Mouse (Mus musculus) MN1 (cell line): ENCODE data around the gene Hmgcr.
"Not testable (repeated sequence)": the region's sequence is repeated elsewhere in the genome, so short reads cannot be mapped to it uniquely, and the experiment has no call there.

Experiments used
- DNase-seq: peaks from one replicate; pipeline ENCODE4 v3.0.0-alpha.2; 2016; ENCODE audit warnings: low spot score

Hmgcr gene

DNA sequence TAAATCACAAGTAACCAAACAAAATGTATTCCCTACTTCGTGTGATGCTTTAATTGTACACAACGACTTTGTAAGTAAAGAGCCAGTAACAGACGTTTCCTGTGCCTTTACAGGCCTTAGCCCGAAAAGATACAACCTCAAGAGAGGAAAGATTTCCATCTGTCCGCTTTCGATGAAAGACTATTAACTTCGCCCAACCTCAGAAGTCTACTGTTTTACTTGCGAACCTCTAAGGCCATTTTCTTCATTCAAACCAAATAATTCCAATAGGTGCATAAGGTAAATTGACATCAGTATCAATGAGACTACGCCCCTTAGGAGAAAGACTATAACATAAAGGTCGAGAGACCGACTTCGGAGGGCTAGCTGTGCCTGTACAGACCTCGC lies 724 bp downstream of the Hmgcr start:
- no peak for DNase-seq

DNA sequence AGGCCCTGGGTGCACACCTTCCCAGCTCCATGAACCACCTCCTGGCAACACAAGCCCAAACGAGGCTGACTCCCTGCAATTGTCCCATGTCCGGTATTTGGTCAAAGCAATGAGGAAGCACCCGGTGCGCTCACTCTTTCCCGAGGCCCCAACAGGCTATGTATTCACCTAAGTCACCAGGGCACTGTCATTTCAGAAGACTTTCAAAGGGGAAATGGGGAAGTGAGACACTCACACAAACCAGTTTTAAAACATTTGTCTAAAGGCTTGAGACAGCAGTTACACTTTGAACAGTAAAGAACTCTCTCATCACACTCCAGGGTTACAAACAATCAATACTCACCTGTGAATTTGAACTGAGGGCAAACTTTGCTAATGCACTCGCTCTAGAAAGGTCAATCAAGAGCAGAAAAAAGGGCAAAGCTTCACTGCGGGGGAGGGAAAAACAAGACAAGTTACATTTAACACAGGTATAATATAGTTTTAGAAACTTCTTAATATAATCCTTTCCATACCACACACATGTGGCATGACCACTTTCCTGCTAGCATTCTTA lies 6.2 kb downstream of the Hmgcr start:
- DNase-seq = no peak

DNA sequence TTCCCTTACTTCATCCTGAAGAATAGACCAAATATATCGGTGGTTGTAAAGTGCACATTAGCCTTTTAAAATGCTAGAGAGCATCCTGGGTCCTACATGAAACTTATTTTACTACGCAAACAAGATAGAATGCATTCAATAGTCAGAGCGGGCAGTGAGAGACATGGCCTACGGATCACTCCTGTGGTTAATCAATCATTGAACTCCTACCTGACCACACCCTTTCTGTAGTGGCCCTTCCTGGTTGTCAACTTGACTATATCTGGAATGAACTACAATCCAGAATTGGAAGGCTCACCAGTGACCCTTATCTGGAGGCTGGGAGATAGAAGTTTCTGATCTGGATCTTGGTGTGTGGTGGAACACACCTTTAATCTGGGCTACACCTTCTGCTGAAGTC lies 7.6 kb downstream of the Hmgcr start:
- DNase-seq = not testable (repeated sequence)

DNA sequence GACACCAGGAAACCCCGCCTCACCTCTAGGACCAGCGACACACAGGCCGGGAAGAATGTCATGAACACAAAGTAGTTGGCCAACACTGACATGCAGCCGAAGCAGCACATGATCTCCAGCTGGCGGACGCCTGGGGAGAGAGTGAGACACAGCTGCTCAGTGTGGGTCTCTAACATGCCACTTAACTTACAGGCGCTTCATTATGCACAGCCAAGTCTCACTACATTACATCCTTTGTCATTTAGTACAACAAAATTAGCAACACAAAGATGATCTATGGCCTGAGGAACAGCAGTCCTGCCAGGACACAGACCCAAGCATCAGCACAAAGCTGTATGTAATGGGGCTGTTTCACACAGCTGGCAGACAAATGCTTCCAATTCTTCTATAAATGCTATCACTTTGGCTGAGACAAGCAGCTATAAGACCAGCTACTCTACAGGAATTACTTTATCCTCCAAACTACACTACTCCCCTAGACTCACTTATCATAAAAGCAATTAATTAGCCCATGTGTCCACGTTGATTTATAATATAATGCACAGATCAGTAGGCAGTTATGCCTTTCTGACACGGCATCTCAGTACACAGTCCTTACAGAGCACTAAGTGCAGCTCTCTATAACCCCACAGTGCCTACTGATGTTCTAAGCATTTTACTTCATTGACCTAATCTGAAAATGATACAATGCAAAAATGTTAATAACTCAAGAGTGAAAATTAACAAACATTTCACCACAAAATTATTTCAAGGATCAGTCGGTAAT lies 10.5 kb downstream of the Hmgcr start:
- DNase-seq = no peak

DNA sequence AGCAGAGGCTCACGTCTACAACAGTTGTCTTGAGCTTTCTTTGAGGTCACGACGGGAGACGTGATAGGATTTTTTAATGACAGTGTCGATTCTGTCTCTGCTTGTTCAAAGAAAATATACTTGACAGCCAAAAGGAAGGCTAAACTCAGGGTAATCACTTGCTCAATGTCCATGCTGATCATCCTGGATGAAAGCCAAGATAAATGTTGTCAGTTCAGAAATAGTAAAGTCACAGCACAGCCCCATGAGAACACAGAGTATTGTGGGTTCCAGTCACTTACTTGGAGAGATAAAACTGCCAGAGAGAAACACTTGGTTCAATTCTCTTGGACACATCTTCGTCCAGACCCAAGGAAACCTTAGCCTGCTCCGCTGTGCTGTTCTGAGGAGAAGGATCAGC lies 11.8 kb downstream of the Hmgcr start:
- no peak for DNase-seq

DNA sequence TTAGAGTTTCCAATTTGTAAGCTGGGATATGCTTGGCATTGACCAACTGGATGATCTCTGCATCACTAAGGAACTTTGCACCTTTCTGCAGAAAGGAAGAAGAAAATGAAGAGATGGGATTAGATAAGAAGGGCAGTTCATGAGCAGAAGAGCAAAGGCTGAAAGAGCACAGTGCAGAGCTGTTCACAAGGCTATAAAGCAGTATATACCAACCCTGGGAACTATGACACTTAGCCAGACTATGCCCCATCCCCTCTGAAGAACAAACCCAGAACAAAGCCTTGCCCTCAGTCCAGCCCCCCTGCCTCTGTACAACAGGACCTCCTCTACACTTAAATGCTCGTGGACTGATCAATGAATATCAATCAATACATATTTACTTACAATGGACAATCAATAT lies 14.1 kb downstream of the Hmgcr start:
- DNase-seq = no peak

DNA sequence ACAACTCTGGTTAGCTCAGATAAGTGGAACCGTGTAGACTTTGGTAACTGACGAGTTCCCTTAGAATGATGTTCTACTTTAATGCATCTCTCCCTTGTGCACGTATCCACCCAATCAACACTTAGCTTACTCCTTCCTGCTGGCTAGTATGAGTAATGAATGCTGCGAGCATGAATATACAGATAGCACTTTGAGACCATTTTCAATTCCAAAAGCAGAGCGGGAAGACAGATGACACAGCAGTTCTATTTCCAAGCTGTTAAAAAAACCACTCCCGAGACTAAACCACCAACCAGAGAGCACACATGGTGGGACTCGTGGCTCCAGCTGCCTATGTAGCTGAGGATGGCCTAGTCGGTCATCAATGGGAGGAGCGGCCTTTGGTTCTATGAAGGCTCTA lies 17.7 kb downstream of the Hmgcr start:
- no peak for DNase-seq

DNA sequence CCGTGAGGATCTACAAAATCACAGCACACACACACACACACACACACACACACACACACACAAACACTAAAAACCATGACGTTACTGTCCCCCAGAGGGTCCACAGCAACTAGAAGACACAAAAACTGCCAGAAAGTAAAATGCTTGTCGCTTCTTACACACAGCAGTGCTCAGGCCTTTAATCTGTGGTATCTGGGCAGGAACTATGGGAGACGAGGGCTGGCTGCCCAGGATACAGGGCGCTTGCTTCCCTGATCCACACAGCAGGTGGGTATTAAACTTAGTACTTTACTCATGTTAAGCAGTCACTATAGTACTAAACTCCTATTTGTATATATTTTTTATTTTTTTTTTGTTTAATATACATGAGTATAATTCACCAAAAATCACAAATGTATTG lies 24.9 kb downstream of the Hmgcr start:
- no peak for DNase-seq

DNA sequence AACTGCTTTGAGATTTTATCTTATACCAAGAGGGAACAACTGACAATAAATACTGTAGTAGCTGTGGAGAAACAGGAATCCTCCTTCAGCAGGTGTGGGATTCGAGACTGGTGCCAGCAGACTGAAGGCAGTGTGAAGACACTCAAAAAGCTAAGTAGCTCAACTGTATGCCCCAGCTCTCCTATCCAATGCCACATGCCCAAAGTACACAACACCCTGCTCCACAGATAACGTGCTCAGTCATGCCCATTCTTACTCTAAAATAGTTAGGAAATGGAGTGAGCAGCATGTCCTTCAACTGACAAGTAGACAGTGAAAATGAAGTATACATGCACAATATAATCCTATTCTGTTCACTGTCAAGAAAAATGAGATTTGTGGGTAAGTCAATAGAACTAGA lies 26.6 kb downstream of the Hmgcr start:
- no peak for DNase-seq

DNA sequence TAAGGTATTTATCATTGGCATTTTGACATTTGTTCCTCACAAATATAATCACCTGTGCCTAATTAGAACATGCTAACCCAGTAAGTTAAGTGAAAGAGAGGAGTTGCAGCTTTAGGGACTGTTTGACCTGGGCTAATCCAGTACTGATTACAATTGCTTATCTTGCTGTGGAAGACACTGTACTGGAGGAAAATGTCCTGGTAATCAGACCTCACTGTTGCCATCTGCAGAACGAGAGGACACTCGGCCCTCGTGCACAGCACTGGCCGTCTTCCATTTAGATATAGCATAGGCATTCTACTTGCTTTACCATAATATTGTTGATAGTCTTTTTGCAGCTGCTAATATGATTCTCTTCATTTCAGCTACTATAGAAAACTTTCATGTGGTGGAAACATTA lies 40.3 kb downstream of the Hmgcr start:
- DNase-seq = no peak

DNA sequence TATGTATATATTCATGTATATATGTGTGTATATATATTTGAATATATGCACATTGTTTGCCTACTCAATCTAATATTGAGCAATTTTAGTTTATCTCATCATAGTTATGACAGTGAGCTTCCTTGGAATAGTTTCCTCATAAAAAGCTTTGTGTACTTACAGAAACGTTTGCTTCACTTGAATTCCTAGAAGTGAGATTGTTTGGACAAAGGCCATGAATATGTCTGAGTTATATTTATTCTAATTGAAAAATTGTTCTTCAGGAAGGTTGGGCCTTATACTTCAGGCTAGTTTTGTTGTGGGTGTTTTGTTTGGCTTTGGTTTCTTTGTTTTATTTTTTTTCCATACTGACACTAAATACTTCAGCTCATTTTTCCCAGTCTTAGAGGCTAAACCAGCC lies 49.8 kb downstream of the Hmgcr start:
- no peak for DNase-seq

DNA sequence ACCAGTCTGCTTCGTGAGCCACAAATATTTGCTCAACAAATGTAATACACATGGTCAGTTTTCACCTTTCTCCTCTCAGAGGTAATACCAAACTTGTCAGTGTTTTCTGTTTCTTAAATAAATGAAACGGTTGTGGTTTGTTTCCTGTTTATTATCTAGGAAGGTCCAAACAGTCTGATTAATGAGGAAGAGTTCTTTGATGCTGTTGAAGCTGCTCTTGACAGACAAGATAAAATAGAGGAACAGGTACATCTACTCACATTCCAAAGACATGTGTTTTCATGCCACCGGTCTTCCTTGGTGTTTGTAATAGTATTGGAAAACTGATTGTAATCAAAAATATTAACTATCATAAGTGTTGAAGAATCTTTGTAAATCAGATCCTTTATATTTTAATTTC lies 56.1 kb downstream of the Hmgcr start:
- DNase-seq = no peak

DNA sequence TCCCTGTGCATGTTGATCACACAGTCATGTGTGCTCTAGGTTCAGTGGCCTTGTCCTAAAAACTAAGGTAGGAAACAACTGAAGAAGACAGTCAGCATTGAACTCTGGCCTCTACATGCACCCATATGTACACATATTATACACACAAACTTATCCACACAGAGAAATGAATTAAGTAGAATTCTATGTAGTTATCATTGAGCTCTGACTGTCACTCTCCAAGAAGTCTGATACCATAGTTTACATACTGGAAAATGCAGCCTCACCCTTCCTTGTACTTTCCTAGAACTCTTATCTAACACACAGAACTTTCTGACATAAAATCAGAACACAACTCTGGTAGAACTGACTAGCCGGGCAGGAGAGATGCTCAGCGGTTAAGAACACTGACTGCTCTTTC lies 66.5 kb downstream of the Hmgcr start:
- no peak for DNase-seq

DNA sequence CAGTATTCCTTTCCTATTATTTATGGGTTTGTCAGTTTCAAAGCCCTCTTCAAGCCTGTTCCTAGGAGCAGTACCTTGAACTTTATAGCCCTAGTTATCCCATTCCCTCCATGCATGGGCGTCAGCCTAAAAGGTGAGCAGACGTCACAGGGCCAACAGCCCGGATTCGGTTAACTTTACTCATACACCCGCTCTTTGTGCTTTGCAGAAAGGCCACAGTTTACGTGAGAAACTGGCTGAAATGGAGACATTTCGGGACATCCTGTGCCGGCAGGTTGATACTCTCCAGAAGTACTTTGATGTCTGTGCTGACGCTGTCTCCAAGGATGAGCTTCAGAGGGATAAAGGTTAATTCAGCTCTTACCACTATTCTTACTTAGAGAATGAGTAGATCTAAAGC lies 71.6 kb downstream of the Hmgcr start:
- DNase-seq = no peak
